Mouse (Mus musculus): ENCODE measurements at regions not wholly inside any gene's neighbourhood (a gene's known extent, or its start where the extent isn't known, plus 50 kb on each side); places are given as distances from the start of the nearest gene placed in this dataset.

DNA sequence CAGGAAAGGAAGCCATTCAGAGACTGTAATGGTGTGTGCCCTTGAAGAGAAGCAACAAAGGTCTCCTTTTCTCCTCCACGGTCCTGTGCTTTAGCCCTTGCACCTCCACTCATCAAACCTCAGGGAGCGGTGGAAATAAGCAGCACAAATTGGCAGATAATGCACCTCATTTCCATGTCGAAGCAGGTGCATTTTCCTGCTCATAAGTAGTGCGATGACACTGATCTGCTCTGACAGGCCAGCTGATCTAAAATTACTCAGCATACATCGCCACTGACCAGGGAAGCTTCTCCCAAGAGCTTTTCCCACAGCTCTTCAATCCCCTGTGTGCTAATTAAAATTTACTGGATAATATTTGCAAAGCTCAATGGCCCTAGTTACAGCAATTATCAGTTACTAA, 182.9 kb downstream of the Olfr1505 start:
- TF ChIP-seq CTCF (IDR thresholded peaks at IDR 0.05; ENCODE audit: borderline replicate concordance, insufficient read depth, low read length) = no peak
- no peak for TF ChIP-seq POLR2A (IDR thresholded peaks at IDR 0.05; ENCODE audit: low read depth, low read length)
